Mouse (Mus musculus) MEL (cell line): ENCODE results near the gene Gm4952. TPM values are rescaled to one million over a fixed set of nuclear protein-coding genes. Genes with fewer than 3 reads are reported as not detected.
A peak's percentile ranks its signal among the peaks of the same experiment; 100 is the strongest.

Experiments used
- DNase-seq: peaks from one replicate; pipeline ENCODE4 v3.0.0; 2011; ENCODE audit warnings: low read depth, low spot score
- H3K27ac ChIP-seq: 2 replicates; pipeline ENCODE4 v1.5.1; 2012; ENCODE audit warnings: low read depth, mild to moderate bottlenecking, control low read depth, low read length, moderate library complexity; ENCODE audit not compliant: control insufficient read depth
- H3K27me3 ChIP-seq, 2 experiments: fragments of 150-350 bp in 1 of 2; sonication (generic) in 1 of 2; 2 replicates each; pipeline ENCODE4 v1.6.1; 2012; ENCODE audit warnings: low read length in 2 of 2, mild to moderate bottlenecking in 2 of 2, improper control_type of control experiment in 1 of 2, moderate library complexity in 1 of 2; ENCODE audit not compliant: insufficient read depth in 2 of 2, control insufficient read depth in 1 of 2
- H3K36me3 ChIP-seq, 2 experiments: 2 replicates each; pipeline ENCODE4 v1.6.1; 2012 to 2014; ENCODE audit warnings: low read length in 2 of 2, improper control_type of control experiment in 1 of 2, inconsistent platforms in 1 of 2, mild to moderate bottlenecking in 1 of 2; ENCODE audit not compliant: insufficient read depth in 2 of 2, control insufficient read depth in 1 of 2
- H3K4me1 ChIP-seq, 2 experiments: fragments of 150-350 bp in 1 of 2; sonication (generic) in 1 of 2; 2 replicates each; pipeline ENCODE4 v1.6.1; 2012; ENCODE audit warnings: low read length in 2 of 2, improper control_type of control experiment in 1 of 2, mild to moderate bottlenecking in 1 of 2; ENCODE audit not compliant: insufficient read depth in 2 of 2, control insufficient read depth in 1 of 2
- H3K4me3 ChIP-seq, 2 experiments: fragments of 150-350 bp in 1 of 2; sonication (generic) in 1 of 2; 2 replicates each; pipeline ENCODE4 v1.5.1; 2012; ENCODE audit warnings: low read depth in 2 of 2, low read length in 2 of 2, mild to moderate bottlenecking in 2 of 2, moderate library complexity in 2 of 2, control low read depth in 1 of 2, improper control_type of control experiment in 1 of 2; ENCODE audit not compliant: control insufficient read depth in 1 of 2, insufficient read depth in 1 of 2
- H3K79me2 ChIP-seq: 2 replicates; pipeline ENCODE4 v1.6.1; 2012; ENCODE audit warnings: mild to moderate bottlenecking, low read length, moderate library complexity; ENCODE audit not compliant: control insufficient read depth, poor library complexity, insufficient read depth
- H3K9ac ChIP-seq: 2 replicates; pipeline ENCODE4 v1.6.1; 2012; ENCODE audit warnings: low read depth, mild to moderate bottlenecking, control low read depth, low read length, moderate library complexity; ENCODE audit not compliant: control insufficient read depth, poor library complexity, severe bottlenecking
- H3K9me3 ChIP-seq: fragments of 150-350 bp; sonication (generic); replicated peaks from 2 replicates; pipeline ENCODE4 v1.6.1; 2012; ENCODE audit warnings: mild to moderate bottlenecking, low read length, improper control_type of control experiment, moderate library complexity; ENCODE audit not compliant: insufficient read depth
- BHLHE40 ChIP-seq: IDR thresholded peaks from 2 replicates; pipeline ENCODE4 v1.6.1; 2012; ENCODE audit warnings: low read depth, mild to moderate bottlenecking, inconsistent platforms, low read length, improper control_type of control experiment, borderline replicate concordance
- CHD1 ChIP-seq: IDR thresholded peaks from 2 replicates; pipeline ENCODE4 v1.6.1; 2012; ENCODE audit warnings: low read depth, mild to moderate bottlenecking, inconsistent platforms, low read length, improper control_type of control experiment
- CHD2 ChIP-seq: IDR thresholded peaks from 2 replicates; pipeline ENCODE4 v1.6.1; 2011; ENCODE audit warnings: low read length, improper control_type of control experiment
- E2F4 ChIP-seq: IDR thresholded peaks from 2 replicates; pipeline ENCODE4 v1.6.1; 2011; ENCODE audit warnings: low read depth, low read length, improper control_type of control experiment, borderline replicate concordance
- ELF1 ChIP-seq: IDR thresholded peaks from 2 replicates; pipeline ENCODE4 v1.6.1; 2014; ENCODE audit warnings: low read depth, mild to moderate bottlenecking, inconsistent platforms, low read length, improper control_type of control experiment, moderate library complexity
- EP300 ChIP-seq, 2 experiments: IDR thresholded peaks; 2 replicates each; pipeline ENCODE4 v1.6.1; 2011; ENCODE audit warnings: improper control_type of control experiment in 2 of 2, low read length in 2 of 2, low read depth in 1 of 2, mild to moderate bottlenecking in 1 of 2
- ETS1 ChIP-seq: IDR thresholded peaks from 2 replicates; pipeline ENCODE4 v1.6.1; 2012; ENCODE audit warnings: low read depth, mild to moderate bottlenecking, inconsistent platforms, low read length, improper control_type of control experiment, moderate library complexity
- GABPA ChIP-seq: IDR thresholded peaks from 2 replicates; pipeline ENCODE4 v1.6.1; 2012; ENCODE audit warnings: low read depth, mild to moderate bottlenecking, inconsistent platforms, low read length, improper control_type of control experiment, moderate library complexity
- HCFC1 ChIP-seq: IDR thresholded peaks from 2 replicates; pipeline ENCODE4 v1.6.1; 2012; ENCODE audit warnings: low read depth, mild to moderate bottlenecking, inconsistent platforms, low read length, improper control_type of control experiment, moderate library complexity
- JUND ChIP-seq: IDR thresholded peaks from 2 replicates; pipeline ENCODE4 v1.6.1; 2011; ENCODE audit warnings: low read depth, mild to moderate bottlenecking, improper control_type of control experiment, low read length
- KAT2A ChIP-seq: conservative IDR thresholded peaks from 2 replicates; pipeline ENCODE4 v1.6.1; 2012; ENCODE audit warnings: low read depth, low read length, improper control_type of control experiment, inconsistent platforms
- MAX ChIP-seq: IDR thresholded peaks from 2 replicates; pipeline ENCODE4 v1.6.1; 2011; ENCODE audit warnings: low read length, improper control_type of control experiment
- MEF2A ChIP-seq: IDR thresholded peaks from 2 replicates; pipeline ENCODE4 v1.6.1; 2014; ENCODE audit warnings: low read depth, mild to moderate bottlenecking, inconsistent platforms, low read length, improper control_type of control experiment; ENCODE audit not compliant: poor library complexity, insufficient replicate concordance, severe bottlenecking; ENCODE audit errors: extremely low read depth
- MXI1 ChIP-seq: IDR thresholded peaks from 2 replicates; pipeline ENCODE4 v1.6.1; 2011; ENCODE audit warnings: mild to moderate bottlenecking, low read depth, low read length, improper control_type of control experiment
- MYB ChIP-seq: IDR thresholded peaks from 2 replicates; pipeline ENCODE4 v1.6.1; 2011; ENCODE audit warnings: mild to moderate bottlenecking, low read depth, low read length, improper control_type of control experiment
- MYC ChIP-seq: IDR thresholded peaks from 2 replicates; pipeline ENCODE4 v1.6.1; 2011; ENCODE audit warnings: low read depth, mild to moderate bottlenecking, low read length, improper control_type of control experiment, moderate library complexity
- NRF1 ChIP-seq: IDR thresholded peaks from 2 replicates; pipeline ENCODE4 v1.6.1; 2014; ENCODE audit warnings: low read depth, mild to moderate bottlenecking, inconsistent platforms, low read length, improper control_type of control experiment, moderate library complexity; ENCODE audit not compliant: poor library complexity, insufficient read depth, severe bottlenecking
- POLR2A ChIP-seq, 2 experiments: IDR thresholded peaks; 2 replicates each; pipeline ENCODE4 v1.6.1; 2011 to 2012; ENCODE audit warnings: low read length in 2 of 2, mild to moderate bottlenecking in 2 of 2, control low read depth in 1 of 2, improper control_type of control experiment in 1 of 2, low read depth in 1 of 2, moderate library complexity in 1 of 2; ENCODE audit not compliant: control insufficient read depth in 1 of 2, insufficient read depth in 1 of 2, poor library complexity in 1 of 2
- POLR2AphosphoS2 ChIP-seq: IDR thresholded peaks from 2 replicates; pipeline ENCODE4 v1.6.1; 2011; ENCODE audit warnings: low read length, improper control_type of control experiment
- POLR2AphosphoS5 ChIP-seq: IDR thresholded peaks from 2 replicates; pipeline ENCODE4 v1.6.1; 2012; ENCODE audit warnings: low read depth, borderline replicate concordance, mild to moderate bottlenecking, inconsistent platforms, low read length, moderate library complexity, mixed read lengths
- RCOR1 ChIP-seq: IDR thresholded peaks from 2 replicates; pipeline ENCODE4 v1.6.1; 2012; ENCODE audit warnings: low read depth, mild to moderate bottlenecking, inconsistent platforms, low read length, improper control_type of control experiment
- SIN3A ChIP-seq: IDR thresholded peaks from 2 replicates; pipeline ENCODE4 v1.6.1; 2012; ENCODE audit warnings: low read length, improper control_type of control experiment, inconsistent platforms
- SMC3 ChIP-seq: IDR thresholded peaks from 2 replicates; pipeline ENCODE4 v1.6.1; 2011; ENCODE audit warnings: low read depth, low read length, improper control_type of control experiment
- TBP ChIP-seq: IDR thresholded peaks from 2 replicates; pipeline ENCODE4 v1.8.0; 2011; ENCODE audit warnings: low read depth, low read length, improper control_type of control experiment
- TCF12 ChIP-seq: IDR thresholded peaks from 2 replicates; pipeline ENCODE4 v1.6.1; 2014; ENCODE audit warnings: low read depth, mild to moderate bottlenecking, inconsistent platforms, low read length, improper control_type of control experiment, moderate library complexity
- UBTF ChIP-seq: IDR thresholded peaks from 2 replicates; pipeline ENCODE4 v1.6.1; 2012; ENCODE audit warnings: low read depth, mild to moderate bottlenecking, inconsistent platforms, low read length, improper control_type of control experiment, moderate library complexity, borderline replicate concordance; ENCODE audit not compliant: insufficient read depth
- USF1 ChIP-seq: IDR thresholded peaks from 2 replicates; pipeline ENCODE4 v1.6.1; 2014; ENCODE audit warnings: low read depth, mild to moderate bottlenecking, inconsistent platforms, low read length, improper control_type of control experiment, moderate library complexity
- ZC3H11A ChIP-seq: IDR thresholded peaks from 2 replicates; pipeline ENCODE4 v1.6.1; 2012; ENCODE audit warnings: low read depth, mild to moderate bottlenecking, inconsistent platforms, low read length, improper control_type of control experiment
- ZKSCAN1 ChIP-seq: IDR thresholded peaks from 2 replicates; pipeline ENCODE4 v1.6.1; 2012; ENCODE audit warnings: low read depth, mild to moderate bottlenecking, inconsistent platforms, low read length, improper control_type of control experiment, moderate library complexity
- ZMIZ1 ChIP-seq: IDR thresholded peaks from 2 replicates; pipeline ENCODE4 v1.6.1; 2012; ENCODE audit warnings: low read depth, mild to moderate bottlenecking, inconsistent platforms, low read length, improper control_type of control experiment, moderate library complexity
- ZNF384 ChIP-seq: IDR thresholded peaks from 2 replicates; pipeline ENCODE4 v1.6.1; 2012; ENCODE audit warnings: low read depth, mild to moderate bottlenecking, inconsistent platforms, low read length, improper control_type of control experiment
- polyA plus RNA-seq, 2 experiments: library from polyadenylated mRNA; stranded (reverse) in 1 of 2; unstranded in 1 of 2; fragments of >175 nt in 1 of 2; fragments of >200 nt in 1 of 2; gene quantifications; 2 replicates each; pipeline versions ENCODE4 v1.2.1 to v1.2.4; 2012; ENCODE audit warnings: low replicate concordance in 2 of 2, low read depth in 1 of 2; ENCODE audit not compliant: insufficient read length in 2 of 2, insufficient read depth in 1 of 2, missing spikeins in 1 of 2
- total RNA-seq: library from RNA; depleted of rRNA; stranded (reverse); fragments of 300-350 nt; gene quantifications from 2 replicates; pipeline ENCODE4 v1.2.3, GENCODE M21; 2012

The Gm4952 gene
- total and polyA plus RNA-seq, 3 experiments, result 0.06 TPM; not detected in 2

DNA sequence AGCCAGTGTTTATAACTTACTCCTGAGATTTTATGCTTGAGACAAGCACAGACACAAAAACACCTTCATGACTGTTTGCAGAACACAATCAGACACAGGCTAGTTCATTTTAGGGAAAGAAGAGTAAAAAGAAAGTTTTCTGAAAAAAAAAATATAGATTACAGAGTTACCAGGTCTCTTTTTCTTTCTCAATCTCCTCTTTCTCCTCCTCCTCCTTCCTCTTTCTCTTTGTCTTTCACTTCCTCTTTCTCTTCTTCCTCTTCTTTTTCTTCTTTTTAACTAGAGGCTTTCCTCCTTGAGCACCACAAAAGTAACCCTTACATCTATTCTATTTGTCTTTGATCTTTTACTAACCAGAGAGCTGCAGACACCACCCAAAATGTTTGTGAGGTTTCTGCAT is 35.6 kb upstream of the Gm4952 start:
- peak overlapping the region; percentile 39; the same call in 1 of the 2 replicates for H3K27ac ChIP-seq

DNA sequence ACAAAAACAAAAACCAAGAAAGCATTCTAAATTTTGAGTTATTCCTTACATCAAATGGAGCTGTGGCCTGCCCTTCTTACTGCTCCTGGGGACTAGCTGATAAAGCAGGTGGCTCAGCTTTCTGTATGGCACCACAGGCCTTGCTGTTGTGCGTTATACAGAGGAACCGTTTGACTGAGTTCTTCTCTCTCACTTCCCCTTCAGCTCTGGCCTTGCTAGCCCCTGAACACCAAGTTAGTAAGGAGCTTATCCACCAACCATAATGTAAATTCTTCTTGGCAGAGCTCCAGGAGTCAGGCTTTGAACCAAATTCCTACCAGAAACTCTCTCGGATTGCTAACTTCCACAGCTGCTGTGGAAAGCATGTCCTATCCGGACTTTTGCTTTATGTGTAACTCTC is 32.8 kb upstream of the Gm4952 start:
- Histone ChIP-seq H3K79me2 (no peaks in the 10 kb centered on the region), H3K4me1 (peaks cover 2 to 8% of the 10 kb centered on the region in 2 experiments; a peak in 3 of 4 replicates), H3K4me3 (no peak overlapping the region), H3K9me3 (no peaks in the 10 kb centered on the region), H3K27ac (peak overlapping the region; percentile 49), H3K36me3 (peaks cover 0 to 15% of the 10 kb centered on the region in 2 experiments; a peak in 2 of 4 replicates), H3K27me3 (no peaks in the 10 kb centered on the region), H3K9ac (peak overlapping the region; percentile 36)
- peak; percentile 87 for DNase-seq
- TF ChIP-seq EP300 (IDR thresholded peaks at IDR 0.05; ENCODE audit: low read depth in 1 of 2, low read length in 2 of 2) (peak; percentile 62), MXI1 (no peak), POLR2AphosphoS2 (no peak), MAX (no peak), SIN3A (no peak; the same call in 1 of the 2 replicates), NRF1 (no peak), TBP (0 out of 2 replicates have a peak, but pooled peaks have one; percentile 29), TCF12 (0 out of 2 replicates have a peak, but pooled peaks have one; percentile 45), CHD2 (no peak), ELF1 (no peak), RCOR1 (no peak), BHLHE40 (no peak), USF1 (no peak), MEF2A (no peak), ZNF384 (no peak), JUND (no peak), POLR2AphosphoS5 (no peak), ZKSCAN1 (no peak), POLR2A (IDR thresholded peaks at IDR 0.05; ENCODE audit: control insufficient read depth in 1 of 2, insufficient read depth in 1 of 2, low read depth in 1 of 2, low read length in 2 of 2, poor library complexity in 1 of 2) (no peak), KAT2A (no peak), SMC3 (no peak), UBTF (no peak), MYB (no peak), E2F4 (no peak), CHD1 (no peak), HCFC1 (no peak)

More for the DNA sequence above, 35.6 kb upstream of the Gm4952 start:
- no peak overlapping the region for H3K4me3 ChIP-seq
- H3K9me3 ChIP-seq, result no peaks in the 10 kb centered on the region
- peaks cover 0 to 15% of the 10 kb centered on the region in 2 experiments; a peak in 2 of 4 replicates for H3K36me3 ChIP-seq
- no peaks in the 10 kb centered on the region for H3K27me3 ChIP-seq
- DNase-seq, result peak; percentile 52
- H3K4me1 ChIP-seq, result peaks cover 2 to 8% of the 10 kb centered on the region in 2 experiments; a peak in 3 of 4 replicates
- TF ChIP-seq MYC (no peak), KAT2A (no peak), EP300 (IDR thresholded peaks at IDR 0.05; ENCODE audit: low read depth in 1 of 2, low read length in 2 of 2) (peak in 1 of 2 experiments; percentile 82; a peak in 2 of 4 replicates), ZMIZ1 (no peak), ETS1 (no peak), ZKSCAN1 (no peak), UBTF (no peak), MXI1 (no peak), GABPA (no peak), ZNF384 (peak; percentile 77), ZC3H11A (no peak), JUND (no peak), RCOR1 (no peak), SMC3 (no peak), MAX (no peak), NRF1 (no peak)
- no peak overlapping the region for H3K9ac ChIP-seq
- H3K79me2 ChIP-seq, result no peaks in the 10 kb centered on the region
